Mouse (Mus musculus) layer of hippocampus, adult 11-12 months (tissue): Measurements from ENCODE around the gene Tapbp.
A peak's percentile ranks its signal among the peaks of the same experiment; 100 is the strongest.

ENCODE experiments used
- DNase-seq: peaks from one replicate; pipeline ENCODE4 v3.0.0; 2022; ENCODE audit warnings: low spot score

The Tapbp gene

GRCm38 (mm10) chr17:33948090-33948904, 32.6 kb downstream of the Tapbp start:
- no peak for DNase-seq

- DNase-seq: peak; percentile 12
These were observed 33.3 kb downstream of the Tapbp start for GRCm38 (mm10) chr17:33948905-33949537.

GRCm38 (mm10) chr17:33950131-33950625, 34.5 kb downstream of the Tapbp start:
- no peak for DNase-seq

GRCm38 (mm10) chr17:33951021-33951946, 35.6 kb downstream of the Tapbp start, which contains the start of gene B3galt4:
Gene B3galt4, minus strand, starts transcription at chr17:33951488.
- DNase-seq: peak; percentile 77

GRCm38 (mm10) chr17:33952015-33952414, 36.3 kb downstream of the Tapbp start:
- DNase-seq: peak; percentile 8

GRCm38 (mm10) chr17:33952879-33953278, 37.2 kb downstream of the Tapbp start:
- DNase-seq: no peak

- peak; percentile 3 for DNase-seq
These were observed 37.6 kb downstream of the Tapbp start for GRCm38 (mm10) chr17:33953310-33953709.

- peak; percentile 3 for DNase-seq
These were observed 38.4 kb downstream of the Tapbp start for GRCm38 (mm10) chr17:33953961-33954565.

GRCm38 (mm10) chr17:33954646-33955554, 39.2 kb downstream of the Tapbp start:
- DNase-seq: peak; percentile 10

- DNase-seq: peak; percentile 98
These were observed 40.0 kb downstream of the Tapbp start, which contains the start of the genes Vps52 and Rps18 for GRCm38 (mm10) chr17:33955555-33956214. Gene Vps52, plus strand, starts transcription at chr17:33955812. Gene Rps18, minus strand, starts transcription at chr17:33956001.

- peak; percentile 12 for DNase-seq
These were observed 40.6 kb downstream of the Tapbp start for GRCm38 (mm10) chr17:33956336-33956735.

- DNase-seq: no peak
These were observed 41.8 kb downstream of the Tapbp start for GRCm38 (mm10) chr17:33957493-33957892.

GRCm38 (mm10) chr17:33958451-33958850, 42.8 kb downstream of the Tapbp start:
- peak; percentile 4 for DNase-seq

- peak; percentile 3 for DNase-seq
These were observed 43.4 kb downstream of the Tapbp start for GRCm38 (mm10) chr17:33959135-33959534.

- peak; percentile 5 for DNase-seq
These were observed 44.2 kb downstream of the Tapbp start for GRCm38 (mm10) chr17:33959948-33960347.

- peak; percentile 3 for DNase-seq
These were observed 47.2 kb downstream of the Tapbp start for GRCm38 (mm10) chr17:33962876-33963275.

- no peak for DNase-seq
These were observed 49.6 kb downstream of the Tapbp start for GRCm38 (mm10) chr17:33965082-33965845.

GRCm38 (mm10) chr17:33965846-33966550, 50.3 kb downstream of the Tapbp start:
- no peak for DNase-seq
